ENCODE assay signal across 16 mouse cellular contexts in genomic region chr11:101525936-101526595, GRCm38 (mm10). TPM values are rescaled to one million over a fixed set of nuclear protein-coding genes. Genes with fewer than 3 reads are reported as not detected.
A peak's percentile ranks its signal among the peaks of the same experiment; 100 is the strongest.
DNase-seq lines count a peak whose midpoint lies in the region; ATAC-seq and TF ChIP-seq lines count a peak whose summit lies in the region.
"Had no signal": no experiment of that assay in that cellular context is flagged by ENCODE, and none has a peak within 500 bp of the region (broad histone marks: within the 10 kb centered on the region; RNA-seq: fewer than 3 reads in every experiment).

No protein-coding gene starts in this region.

- H3K27ac ChIP-seq in hindbrain, postnatal 0 days = no peak overlapping the region
- no peak overlapping the region for H3K27ac ChIP-seq in hindbrain, embryonic 13.5 days
- H3K27ac ChIP-seq in liver, embryonic 11.5 days (ENCODE audit: low read depth, low read length) = no peak overlapping the region
- H3K27ac ChIP-seq: heart, embryonic 13.5 days; limb, embryonic 13.5 days; lung, embryonic 15.5 days; midbrain, embryonic 10.5 days had no signal

- WGBS in hindbrain, postnatal 0 days = 72% methylated on average over 9 of the region's 9 CpGs
- 90% methylated on average over 9 of the region's 9 CpGs for WGBS in hindbrain, embryonic 13.5 days
- WGBS in liver, embryonic 11.5 days = 94% methylated on average over 9 of the region's 9 CpGs

- no peaks in the 10 kb centered on the region for H3K4me1 ChIP-seq in hindbrain, postnatal 0 days (ENCODE audit: insufficient read depth, low read length)
- H3K4me1 ChIP-seq in hindbrain, embryonic 13.5 days (replicated peaks) = no peaks in the 10 kb centered on the region
- no peaks in the 10 kb centered on the region for H3K4me1 ChIP-seq in liver, embryonic 11.5 days (replicated peaks; ENCODE audit: control insufficient read depth, insufficient read depth, low read length)
- H3K4me1 ChIP-seq: heart, embryonic 13.5 days; limb, embryonic 13.5 days; lung, embryonic 15.5 days; midbrain, embryonic 10.5 days had no signal

- ATAC-seq in hindbrain, postnatal 0 days = no peak
- ATAC-seq in hindbrain, embryonic 13.5 days (ENCODE audit: low FRiP score) = no peak
- ATAC-seq in liver, embryonic 11.5 days (replicated peaks; ENCODE audit: low FRiP score) = no peak
- no peak for ATAC-seq in CD4-positive, CD25-positive, alpha-beta regulatory T cell, adult 4 months
- ATAC-seq: inflammation-experienced regulatory T-cells, adult 6 months had no signal

- no peak overlapping the region for H3K4me3 ChIP-seq in hindbrain, postnatal 0 days (ENCODE audit: low read length)
- no peak overlapping the region for H3K4me3 ChIP-seq in hindbrain, embryonic 13.5 days
- no peak overlapping the region for H3K4me3 ChIP-seq in liver, embryonic 11.5 days (ENCODE audit: low read depth, low read length)
- H3K4me3 ChIP-seq: heart, embryonic 13.5 days; limb, embryonic 13.5 days; lung, embryonic 15.5 days; midbrain, embryonic 10.5 days had no signal

- no peaks in the 10 kb centered on the region for H3K9me3 ChIP-seq in hindbrain, postnatal 0 days (ENCODE audit: low read length)
- H3K9me3 ChIP-seq in hindbrain, embryonic 13.5 days = no peaks in the 10 kb centered on the region
- H3K9me3 ChIP-seq in liver, embryonic 11.5 days (ENCODE audit: control insufficient read depth, low read length) = no peaks in the 10 kb centered on the region
- H3K9me3 ChIP-seq: heart, embryonic 13.5 days; limb, embryonic 13.5 days; lung, embryonic 15.5 days; midbrain, embryonic 10.5 days had no signal

- TF ChIP-seq CTCF in hindbrain, postnatal 0 days (IDR thresholded peaks at IDR 0.05; ENCODE audit: low read depth) = no peak

- no peaks in the 10 kb centered on the region for H3K36me3 ChIP-seq in hindbrain, postnatal 0 days (ENCODE audit: insufficient read depth, low read length)
- peaks cover 7% of the 10 kb centered on the region; the same call in 1 of the 2 replicates for H3K36me3 ChIP-seq in hindbrain, embryonic 13.5 days
- peaks cover 29% of the 10 kb centered on the region for H3K36me3 ChIP-seq in liver, embryonic 11.5 days (ENCODE audit: control insufficient read depth, insufficient read depth, low read length)

- peak; percentile 57 for DNase-seq in hindbrain, postnatal 0 days (ENCODE audit: low spot score)
- peak; percentile 30 to 34 for DNase-seq in urinary bladder, postnatal 36 days (ENCODE audit: low spot score in 2 of 2)
- DNase-seq in urinary bladder, postnatal 10 days (ENCODE audit: low spot score) = no peak
- peak; percentile 57 to 63 for DNase-seq in layer of hippocampus, postnatal 10 days (ENCODE audit: low spot score in 2 of 2)
- no peak for DNase-seq in liver, embryonic 11.5 days (ENCODE audit: low spot score)
- DNase-seq in retina, postnatal 1 day = no peak
- DNase-seq: adrenal gland, postnatal 10 days; cerebellum, adult 2 months; spleen, adult 18-20 months had no signal

- H3K27me3 ChIP-seq in hindbrain, postnatal 0 days (ENCODE audit: insufficient read depth, low read length) = no peaks in the 10 kb centered on the region
- no peaks in the 10 kb centered on the region for H3K27me3 ChIP-seq in hindbrain, embryonic 13.5 days
- no peaks in the 10 kb centered on the region for H3K27me3 ChIP-seq in liver, embryonic 11.5 days (replicated peaks; ENCODE audit: control insufficient read depth, insufficient read depth, low read length)
- H3K27me3 ChIP-seq: heart, embryonic 13.5 days; limb, embryonic 13.5 days; lung, embryonic 15.5 days had no signal

- no peak overlapping the region for H3K4me2 ChIP-seq in hindbrain, postnatal 0 days (ENCODE audit: low read depth, low read length)
- no peak overlapping the region for H3K4me2 ChIP-seq in hindbrain, embryonic 13.5 days
- no peak overlapping the region for H3K4me2 ChIP-seq in liver, embryonic 11.5 days
- H3K4me2 ChIP-seq: heart, embryonic 13.5 days; limb, embryonic 13.5 days; lung, embryonic 15.5 days had no signal

- H3K9ac ChIP-seq in hindbrain, postnatal 0 days (replicated peaks; ENCODE audit: low read length) = no peak overlapping the region
- no peak overlapping the region for H3K9ac ChIP-seq in hindbrain, embryonic 13.5 days
- H3K9ac ChIP-seq in liver, embryonic 11.5 days (ENCODE audit: low read depth, low read length) = no peak overlapping the region
- H3K9ac ChIP-seq: heart, embryonic 13.5 days; limb, embryonic 13.5 days; lung, embryonic 15.5 days had no signal

RNA-seq across cellular contexts. Expression of gene Brca1, which starts 25.7 kb away (rescaled TPM):
- 6.7 and 8.5 TPM in 2 replicates for total RNA-seq in hindbrain, postnatal 0 days (2014; rRNA removed)
- 2.3 and 2.4 TPM in 2 replicates for polyA plus RNA-seq in hindbrain, postnatal 0 days (2015; fragmentation: Nextera tagmentation; extraction: Ambion mirVana)
- polyA plus RNA-seq in hindbrain, embryonic 13.5 days (2015; fragmentation: Nextera tagmentation; extraction: Ambion mirVana) = 2.9 TPM in 2 replicates
- total RNA-seq in layer of hippocampus, postnatal 10 days (2021) = 1 to 10 TPM; 2.7 to 3.3 TPM
- 19.6 and 22.1 TPM in 2 replicates for polyA plus RNA-seq in liver, embryonic 11.5 days (2014; fragmentation: Nextera tagmentation; extraction: Ambion mirVana)
- polyA plus RNA-seq in CD4-positive, CD25-positive, alpha-beta regulatory T cell, adult 4 months (2017; shearing (Covaris generic)) = 1 to 10 TPM; 3.5 to 4.1 TPM

RNA-seq across cellular contexts. Expression of gene Nbr1, which starts 25.9 kb away (rescaled TPM):
- total RNA-seq in hindbrain, postnatal 0 days (2014; rRNA removed) = 93.6 and 152 TPM in 2 replicates
- 53.9 and 55.9 TPM in 2 replicates for polyA plus RNA-seq in hindbrain, postnatal 0 days (2015; fragmentation: Nextera tagmentation; extraction: Ambion mirVana)
- polyA plus RNA-seq in hindbrain, embryonic 13.5 days (2015; fragmentation: Nextera tagmentation; extraction: Ambion mirVana) = 98.7 and 104 TPM in 2 replicates
- total RNA-seq in layer of hippocampus, postnatal 10 days (2021) = 100 to 1,000 TPM; 161 to 165 TPM
- polyA plus RNA-seq in liver, embryonic 11.5 days (2014; fragmentation: Nextera tagmentation; extraction: Ambion mirVana) = 52.7 and 55.7 TPM in 2 replicates
- polyA plus RNA-seq in CD4-positive, CD25-positive, alpha-beta regulatory T cell, adult 4 months (2017; shearing (Covaris generic)) = 10 to 100 TPM; 70.0 to 88.4 TPM

RNA-seq across cellular contexts. Expression of gene Tmem106a, which starts 56.0 kb away (rescaled TPM):
- total RNA-seq in hindbrain, postnatal 0 days (2014; rRNA removed) = 2.6 and 5.2 TPM in 2 replicates
- polyA plus RNA-seq in hindbrain, postnatal 0 days (2015; fragmentation: Nextera tagmentation; extraction: Ambion mirVana) = 5.1 and 5.3 TPM in 2 replicates
- 3.4 and 4.1 TPM in 2 replicates for polyA plus RNA-seq in hindbrain, embryonic 13.5 days (2015; fragmentation: Nextera tagmentation; extraction: Ambion mirVana)
- 1 to 10 TPM; 2.7 to 3.6 TPM for total RNA-seq in layer of hippocampus, postnatal 10 days (2021)
- polyA plus RNA-seq in liver, embryonic 11.5 days (2014; fragmentation: Nextera tagmentation; extraction: Ambion mirVana) = 6.2 and 6.8 TPM in 2 replicates
- 10 to 100 TPM; 10.8 to 15.2 TPM for polyA plus RNA-seq in CD4-positive, CD25-positive, alpha-beta regulatory T cell, adult 4 months (2017; shearing (Covaris generic))

Comparison
In these comparisons a context has a peak if more than half of its experiments do, and no peak if none do; other contexts are left out.
1. DNase-seq: peak in hindbrain, postnatal 0 days (single experiment), urinary bladder, postnatal 36 days (2 of 2) and layer of hippocampus, postnatal 10 days (2 of 2); none in urinary bladder, postnatal 10 days (single experiment), liver, embryonic 11.5 days (single experiment) and retina, postnatal 1 day (single experiment).